Mouse (Mus musculus) right cerebral cortex, postnatal 10 days (tissue): ENCODE data around the gene Ankrd54.
A peak's percentile ranks its signal among the peaks of the same experiment; 100 is the strongest.

Source experiments
- DNase-seq, 2 experiments: peaks; one replicate each; pipeline ENCODE4 v3.0.0; 2021; ENCODE audit warnings: low spot score in 2 of 2

Ankrd54 gene

GRCm38 (mm10) chr15:79062376-79063159, at the start of gene Ankrd54:
Gene Ankrd54, minus strand, starts transcription at chr15:79062893.
- DNase-seq = peak; percentile 99 to 100

GRCm38 (mm10) chr15:79111774-79112173, 49.1 kb upstream of the Ankrd54 start:
- no peak for DNase-seq

DNA sequence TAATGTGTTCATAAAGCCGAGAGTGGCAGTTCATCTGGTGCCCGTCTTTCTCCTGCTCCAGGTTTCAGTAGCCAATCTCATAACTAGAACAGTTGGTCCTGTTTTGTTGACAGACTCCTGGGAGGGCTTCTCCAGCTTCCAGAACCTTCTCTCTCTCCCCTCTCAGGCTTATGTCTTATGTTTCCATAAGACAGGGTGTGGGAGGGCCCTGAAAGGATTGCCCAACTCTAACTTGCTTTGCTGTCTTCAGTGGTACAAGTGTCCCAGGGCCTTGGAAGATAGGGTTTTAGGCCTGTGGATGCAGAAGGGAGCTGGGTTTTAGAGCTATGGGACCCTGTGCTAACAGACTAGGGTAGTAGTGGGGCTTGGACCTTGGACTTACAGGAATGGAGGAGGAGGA, 47.8 kb upstream of the Ankrd54 start:
- DNase-seq = no peak

- peak in 1 of 2 experiments; percentile 20 for DNase-seq
Measured at GRCm38 (mm10) chr15:79110031-79110430, 47.3 kb upstream of the Ankrd54 start.

- DNase-seq = peak in 1 of 2 experiments; percentile 52
Measured at GRCm38 (mm10) chr15:79109321-79109934, 46.7 kb upstream of the Ankrd54 start.

DNA sequence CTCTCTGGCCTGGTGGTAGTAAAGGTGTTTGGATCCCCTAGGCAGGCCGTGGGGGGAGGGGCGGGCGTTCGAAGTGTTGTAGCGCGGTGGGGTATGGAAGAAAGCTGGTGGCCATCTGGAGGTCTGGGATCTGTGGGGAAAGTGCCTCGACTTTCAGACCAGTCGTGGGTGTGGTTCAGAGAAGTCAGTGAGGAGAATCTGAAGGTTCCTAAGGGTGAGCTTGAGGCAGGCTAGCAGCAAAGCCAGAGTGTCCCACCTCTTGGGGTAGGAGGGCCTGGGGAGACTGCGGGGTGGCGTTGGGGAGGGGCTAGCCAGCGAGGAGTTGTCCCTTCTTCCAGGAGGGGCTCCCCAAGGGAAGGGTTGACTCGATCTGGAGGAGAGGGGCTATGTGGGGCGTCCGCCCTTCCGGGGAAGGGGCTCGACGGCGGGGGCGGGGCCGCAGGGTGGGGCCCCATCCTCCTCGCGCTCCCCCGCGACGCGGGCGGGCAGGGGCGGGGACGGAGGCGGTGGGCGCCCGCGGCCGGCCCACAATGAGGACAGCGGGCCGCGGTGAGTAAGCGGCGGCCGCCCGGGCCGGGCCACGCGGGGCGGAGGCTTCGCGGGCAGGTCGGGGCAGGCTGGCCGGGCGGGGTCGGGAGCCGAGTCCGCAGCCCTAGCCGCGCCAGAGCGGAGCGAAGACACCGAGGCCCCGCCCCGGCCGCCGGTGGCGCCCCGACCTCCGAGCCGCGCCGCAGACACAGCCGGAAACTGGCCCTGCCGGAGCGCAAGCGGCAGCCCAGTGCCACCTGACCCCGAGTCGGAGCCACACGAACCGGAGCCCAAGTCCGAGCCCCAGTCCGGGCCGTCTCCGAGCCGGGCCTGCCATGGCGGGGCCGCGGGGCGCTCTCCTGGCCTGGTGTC, 46.0 kb upstream of the Ankrd54 start, which contains the start of gene Micall1:
TSS of gene Micall1 (plus strand) at position 478 of the 900 bp plus-strand sequence.
- DNase-seq = peak; percentile 54 to 69

- peak in 1 of 2 experiments; percentile 14 for DNase-seq
Measured at GRCm38 (mm10) chr15:79107966-79108365, 45.3 kb upstream of the Ankrd54 start.

DNA sequence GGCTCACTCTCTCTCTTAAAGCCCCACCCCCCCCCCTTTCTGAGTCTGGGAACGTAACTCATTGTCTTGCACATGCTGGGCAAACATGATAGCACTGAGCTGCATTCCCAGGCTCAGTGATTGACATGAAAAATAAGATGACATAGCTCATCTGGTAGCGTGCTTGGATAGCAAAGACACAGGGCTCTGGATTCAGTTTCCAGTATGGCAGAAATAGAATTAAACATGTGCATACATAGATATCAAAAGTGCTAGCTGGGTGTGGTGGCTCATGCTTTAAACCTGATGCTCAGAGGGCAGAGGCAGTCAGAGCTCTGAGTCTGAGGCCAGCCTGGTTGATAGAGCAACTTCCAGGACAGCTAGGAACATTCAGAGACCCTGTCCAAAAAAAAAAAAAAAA, 43.1 kb upstream of the Ankrd54 start:
- no peak for DNase-seq

GRCm38 (mm10) chr15:79103264-79103663, 40.6 kb upstream of the Ankrd54 start:
- DNase-seq = no peak

- DNase-seq = no peak
Measured at GRCm38 (mm10) chr15:79101531-79101930, 38.8 kb upstream of the Ankrd54 start.

GRCm38 (mm10) chr15:79100391-79100790, 37.7 kb upstream of the Ankrd54 start:
- DNase-seq = no peak

DNA sequence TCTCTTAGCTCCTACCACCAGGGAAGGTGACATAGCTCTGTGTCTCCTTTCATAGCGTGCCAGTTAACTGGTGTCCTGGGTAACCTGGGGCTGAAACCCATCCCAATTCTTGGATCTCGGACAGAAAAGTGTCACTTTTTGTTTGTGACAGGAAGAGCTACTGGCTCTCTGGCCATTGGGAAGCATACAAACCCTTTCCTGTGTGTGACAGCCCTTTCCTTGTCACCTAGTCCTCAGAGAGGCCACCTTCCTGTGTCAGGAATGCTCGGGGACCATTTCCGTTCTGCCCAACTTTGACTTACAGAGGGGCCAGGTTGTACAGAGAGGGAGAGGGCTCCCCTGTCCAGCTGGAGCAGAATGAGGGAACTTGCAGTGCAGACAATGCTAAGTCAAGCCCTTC, 36.8 kb upstream of the Ankrd54 start:
- no peak for DNase-seq

DNA sequence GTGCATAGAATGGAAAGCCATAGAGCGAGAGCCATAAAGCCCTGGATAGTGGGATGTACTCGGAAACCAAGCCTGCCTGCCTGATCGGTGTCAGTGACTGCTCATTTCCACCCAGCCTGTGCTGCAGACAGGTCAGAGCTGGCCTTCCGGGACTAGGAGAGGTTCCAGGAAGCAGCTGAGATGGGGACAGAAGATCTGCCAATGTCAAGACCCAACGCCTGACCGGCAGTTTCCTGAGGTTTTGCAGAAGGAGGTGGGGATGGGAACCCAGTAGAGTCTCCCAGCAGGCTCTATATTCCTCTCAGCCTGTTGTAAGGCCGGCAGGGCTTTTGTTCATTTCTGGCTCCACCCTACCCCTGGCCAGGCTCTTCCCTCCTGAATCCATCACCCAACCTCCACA, 36.2 kb upstream of the Ankrd54 start:
- DNase-seq = no peak

- DNase-seq = no peak
Measured at GRCm38 (mm10) chr15:79098220-79098619, 35.5 kb upstream of the Ankrd54 start.

GRCm38 (mm10) chr15:79097611-79098025, 34.9 kb upstream of the Ankrd54 start:
- peak; percentile 53 to 66 for DNase-seq

GRCm38 (mm10) chr15:79097135-79097534, 34.4 kb upstream of the Ankrd54 start:
- DNase-seq = no peak

GRCm38 (mm10) chr15:79096556-79096955, 33.9 kb upstream of the Ankrd54 start:
- DNase-seq = no peak

GRCm38 (mm10) chr15:79095483-79095882, 32.8 kb upstream of the Ankrd54 start:
- DNase-seq = no peak

- peak in 1 of 2 experiments; percentile 53 for DNase-seq
Measured at GRCm38 (mm10) chr15:79093083-79093839, 30.6 kb upstream of the Ankrd54 start.

GRCm38 (mm10) chr15:79092284-79092683, 29.6 kb upstream of the Ankrd54 start:
- no peak for DNase-seq

- no peak for DNase-seq
Measured at GRCm38 (mm10) chr15:79079567-79079966, 16.9 kb upstream of the Ankrd54 start.
